Mouse (Mus musculus): ENCODE measurements around the gene Gemin6. TPM values are rescaled to one million over a fixed set of nuclear protein-coding genes. Genes with fewer than 3 reads are reported as not detected.
"Not testable (repeated sequence)": the region's sequence is repeated elsewhere in the genome, so short reads cannot be mapped to it uniquely, and the experiment has no call there.

Gemin6 gene
- 50.6 and 66.2 TPM in 2 replicates for polyA plus RNA-seq (2016; fragmentation: Nextera tagmentation; extraction: Ambion mirVana)

GRCm38 (mm10) chr17:80224326-80225116, at the start of gene Gemin6:
Gene Gemin6, plus strand, starts transcription at chr17:80224441.
- DNase-seq (ENCODE audit: low spot score): peak; percentile 89

GRCm38 (mm10) chr17:80174699-80175385, 49.4 kb upstream of the Gemin6 start:
- H3K36me3 ChIP-seq: no peaks in the 10 kb centered on the region
- peak; percentile 31 for DNase-seq (ENCODE audit: low spot score)
- 78% methylated on average over 19 of the region's 19 CpGs for WGBS
- no peak overlapping the region for H3K4me3 ChIP-seq
- peak overlapping the region; percentile 59; the same call in 1 of the 2 replicates for H3K27ac ChIP-seq (replicated peaks)
- peaks cover 10% of the 10 kb centered on the region for H3K4me1 ChIP-seq
- no peaks in the 10 kb centered on the region for H3K9me3 ChIP-seq (replicated peaks)
- no peaks in the 10 kb centered on the region for H3K27me3 ChIP-seq (ENCODE audit: low read depth, poor library complexity, severe bottlenecking)

More at GRCm38 (mm10) chr17:80224326-80225116, at the start of gene Gemin6:
- H3K9me3 ChIP-seq (replicated peaks): no peaks in the 10 kb centered on the region
- no peaks in the 10 kb centered on the region for H3K27me3 ChIP-seq (ENCODE audit: low read depth, poor library complexity, severe bottlenecking)
- WGBS: under 1% methylated on average over 33 of the region's 33 CpGs
- peak within 1 kb of the TSS; percentile 64 for H3K4me3 ChIP-seq
- peaks cover 32% of the 10 kb centered on the region for H3K36me3 ChIP-seq
- peaks cover 5% of the 10 kb centered on the region for H3K4me1 ChIP-seq
- H3K27ac ChIP-seq (replicated peaks): peak within 1 kb of the TSS; percentile 90

GRCm38 (mm10) chr17:80175386-80175739, 48.9 kb upstream of the Gemin6 start:
- Histone ChIP-seq H3K36me3 (no peaks in the 10 kb centered on the region), H3K4me3 (no peak overlapping the region), H3K27me3 (ENCODE audit: low read depth, poor library complexity, severe bottlenecking) (no peaks in the 10 kb centered on the region), H3K4me1 (peaks cover 10% of the 10 kb centered on the region), H3K9me3 (replicated peaks) (no peaks in the 10 kb centered on the region), H3K27ac (replicated peaks) (no peak overlapping the region)
- DNase-seq (ENCODE audit: low spot score): no peak
- 87% methylated on average over 4 of the region's 4 CpGs for WGBS

GRCm38 (mm10) chr17:80175966-80176365, 48.3 kb upstream of the Gemin6 start:
- Histone ChIP-seq H3K9me3 (replicated peaks) (no peaks in the 10 kb centered on the region), H3K27me3 (ENCODE audit: low read depth, poor library complexity, severe bottlenecking) (no peaks in the 10 kb centered on the region), H3K4me3 (no peak overlapping the region), H3K36me3 (no peaks in the 10 kb centered on the region), H3K27ac (replicated peaks) (no peak overlapping the region), H3K4me1 (peaks cover 10% of the 10 kb centered on the region)
- DNase-seq (ENCODE audit: low spot score): no peak
- WGBS: 84% methylated on average over 3 of the region's 3 CpGs

GRCm38 (mm10) chr17:80178846-80179245, 45.4 kb upstream of the Gemin6 start:
- H3K27ac ChIP-seq (replicated peaks); DNase-seq (ENCODE audit: low spot score); H3K27me3 ChIP-seq (ENCODE audit: low read depth, poor library complexity, severe bottlenecking); H3K36me3 ChIP-seq; H3K9me3 ChIP-seq (replicated peaks); H3K4me3 ChIP-seq: not testable (repeated sequence)
- 90% methylated on average over 3 of the region's 3 CpGs for WGBS
- peaks cover 10% of the 10 kb centered on the region for H3K4me1 ChIP-seq

GRCm38 (mm10) chr17:80179959-80180358, 44.3 kb upstream of the Gemin6 start:
- H3K27ac ChIP-seq (replicated peaks): no peak overlapping the region
- no peaks in the 10 kb centered on the region for H3K9me3 ChIP-seq (replicated peaks)
- no peak overlapping the region for H3K4me3 ChIP-seq
- DNase-seq (ENCODE audit: low spot score): peak; percentile 71
- WGBS: 2% methylated on average over 6 of the region's 6 CpGs
- H3K4me1 ChIP-seq: peaks cover 5% of the 10 kb centered on the region
- no peaks in the 10 kb centered on the region for H3K27me3 ChIP-seq (ENCODE audit: low read depth, poor library complexity, severe bottlenecking)
- H3K36me3 ChIP-seq: no peaks in the 10 kb centered on the region

- peaks cover under 1% of the 10 kb centered on the region; the same call in 1 of the 2 replicates for H3K4me1 ChIP-seq
- no peaks in the 10 kb centered on the region for H3K9me3 ChIP-seq (replicated peaks)
- H3K36me3 ChIP-seq: no peaks in the 10 kb centered on the region
- no peak for DNase-seq (ENCODE audit: low spot score)
- H3K27ac ChIP-seq (replicated peaks): 0 out of 2 replicates have a peak overlapping the region, but pooled peaks have one; percentile 4
- H3K27me3 ChIP-seq (ENCODE audit: low read depth, poor library complexity, severe bottlenecking): no peaks in the 10 kb centered on the region
- no peak overlapping the region for H3K4me3 ChIP-seq
Measured at GRCm38 (mm10) chr17:80180468-80180867, 43.8 kb upstream of the Gemin6 start.

- 81% methylated on average over 10 of the region's 10 CpGs for WGBS
- H3K4me1 ChIP-seq: no peaks in the 10 kb centered on the region
- H3K9me3 ChIP-seq (replicated peaks): no peaks in the 10 kb centered on the region; the same call in 1 of the 2 replicates
- no peaks in the 10 kb centered on the region for H3K36me3 ChIP-seq
- H3K27ac ChIP-seq (replicated peaks): no peak overlapping the region
- H3K4me3 ChIP-seq: no peak overlapping the region
- no peaks in the 10 kb centered on the region for H3K27me3 ChIP-seq (ENCODE audit: low read depth, poor library complexity, severe bottlenecking)
- DNase-seq (ENCODE audit: low spot score): no peak
Measured at GRCm38 (mm10) chr17:80183615-80184014, 40.6 kb upstream of the Gemin6 start.

GRCm38 (mm10) chr17:80193075-80193474, 31.2 kb upstream of the Gemin6 start:
- peaks cover 3% of the 10 kb centered on the region; the same call in 1 of the 2 replicates for H3K4me1 ChIP-seq
- H3K27me3 ChIP-seq (ENCODE audit: low read depth, poor library complexity, severe bottlenecking): no peaks in the 10 kb centered on the region
- no peak overlapping the region for H3K4me3 ChIP-seq
- H3K27ac ChIP-seq (replicated peaks): no peak overlapping the region
- peaks cover 42% of the 10 kb centered on the region for H3K36me3 ChIP-seq
- WGBS: 76% methylated on average over 5 of the region's 5 CpGs
- no peaks in the 10 kb centered on the region; the same call in 1 of the 2 replicates for H3K9me3 ChIP-seq (replicated peaks)
- no peak for DNase-seq (ENCODE audit: low spot score)

- Histone ChIP-seq H3K4me1 (no peaks in the 10 kb centered on the region), H3K9me3 (replicated peaks) (no peaks in the 10 kb centered on the region), H3K36me3 (peaks cover 97% of the 10 kb centered on the region), H3K27ac (replicated peaks) (no peak overlapping the region), H3K27me3 (ENCODE audit: low read depth, poor library complexity, severe bottlenecking) (no peaks in the 10 kb centered on the region), H3K4me3 (no peak overlapping the region)
- 85% methylated on average over 3 of the region's 3 CpGs for WGBS
- no peak for DNase-seq (ENCODE audit: low spot score)
Measured at GRCm38 (mm10) chr17:80199160-80199778, 25.0 kb upstream of the Gemin6 start.

GRCm38 (mm10) chr17:80205657-80206056, 18.6 kb upstream of the Gemin6 start:
- H3K27ac ChIP-seq (replicated peaks): peak overlapping the region; percentile 100
- 54% methylated on average over 5 of the region's 5 CpGs for WGBS
- peak overlapping the region; percentile 85 for H3K4me3 ChIP-seq
- no peaks in the 10 kb centered on the region for H3K9me3 ChIP-seq (replicated peaks)
- no peak for DNase-seq (ENCODE audit: low spot score)
- peaks cover 17% of the 10 kb centered on the region for H3K4me1 ChIP-seq
- no peaks in the 10 kb centered on the region for H3K27me3 ChIP-seq (ENCODE audit: low read depth, poor library complexity, severe bottlenecking)
- peaks cover 52% of the 10 kb centered on the region for H3K36me3 ChIP-seq

- Histone ChIP-seq H3K27ac (replicated peaks) (peak overlapping the region; percentile 100), H3K27me3 (ENCODE audit: low read depth, poor library complexity, severe bottlenecking) (no peaks in the 10 kb centered on the region), H3K36me3 (peaks cover 46% of the 10 kb centered on the region), H3K4me3 (peak overlapping the region; percentile 85), H3K4me1 (peaks cover 17% of the 10 kb centered on the region), H3K9me3 (replicated peaks) (no peaks in the 10 kb centered on the region)
- DNase-seq (ENCODE audit: low spot score): no peak
- WGBS: 0% methylated on average over 36 of the region's 36 CpGs
Measured at GRCm38 (mm10) chr17:80206301-80206670, 18.0 kb upstream of the Gemin6 start.
